In the genomic region with DNA sequence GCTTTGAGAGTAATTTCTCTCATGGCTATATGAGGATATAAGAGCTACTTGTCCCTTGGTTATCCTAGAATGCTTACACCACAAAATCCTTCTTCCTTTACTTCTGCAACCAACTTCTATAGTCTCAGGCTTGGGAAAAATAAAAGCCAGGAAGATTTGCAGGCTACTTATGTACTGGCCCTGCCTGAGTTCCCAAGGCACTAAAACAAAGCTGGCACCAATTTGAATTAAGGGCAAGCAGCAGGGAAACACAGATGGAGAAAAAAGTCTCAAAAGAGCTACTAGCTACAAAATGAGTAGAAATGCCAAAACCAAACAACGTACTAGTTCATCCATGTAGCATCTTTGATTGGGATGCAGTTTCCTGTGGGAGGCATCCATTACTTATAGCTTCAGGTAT, we compare ENCODE assay signal across 17 mouse cellular contexts.
A peak's percentile ranks its signal among the peaks of the same experiment; 100 is the strongest.
DNase-seq lines count a peak whose midpoint lies in the region; ATAC-seq and TF ChIP-seq lines count a peak whose summit lies in the region.
"Had no signal": no experiment of that assay in that cellular context is flagged by ENCODE, and none has a peak within 500 bp of the region (broad histone marks: within the 10 kb centered on the region; RNA-seq: fewer than 3 reads in every experiment).

No protein-coding gene starts in this region.

- H3K4me2 ChIP-seq in forebrain, embryonic 15.5 days (replicated peaks): no peak overlapping the region
- H3K4me2 ChIP-seq in forebrain, embryonic 12.5 days: no peak overlapping the region
- H3K4me2 ChIP-seq in forebrain, postnatal 0 days (ENCODE audit: low read depth): no peak overlapping the region
- no peak overlapping the region for H3K4me2 ChIP-seq in forebrain, embryonic 13.5 days
- H3K4me2 ChIP-seq: embryonic facial prominence, embryonic 12.5 days had no signal

- no peaks in the 10 kb centered on the region for H3K9me3 ChIP-seq in forebrain, embryonic 15.5 days
- no peaks in the 10 kb centered on the region for H3K9me3 ChIP-seq in forebrain, embryonic 12.5 days
- no peaks in the 10 kb centered on the region for H3K9me3 ChIP-seq in forebrain, postnatal 0 days (ENCODE audit: low read length)
- no peaks in the 10 kb centered on the region for H3K9me3 ChIP-seq in forebrain, embryonic 13.5 days (replicated peaks)
- H3K9me3 ChIP-seq: embryonic facial prominence, embryonic 10.5 days; embryonic facial prominence, embryonic 12.5 days had no signal

- H3K4me3 ChIP-seq in forebrain, embryonic 15.5 days: no peak overlapping the region
- H3K4me3 ChIP-seq in forebrain, embryonic 12.5 days (replicated peaks): no peak overlapping the region
- H3K4me3 ChIP-seq in forebrain, postnatal 0 days (ENCODE audit: low read depth, low read length): no peak overlapping the region
- no peak overlapping the region for H3K4me3 ChIP-seq in forebrain, embryonic 13.5 days
- H3K4me3 ChIP-seq: embryonic facial prominence, embryonic 10.5 days; embryonic facial prominence, embryonic 12.5 days had no signal

- TF ChIP-seq CTCF in forebrain, postnatal 0 days (IDR thresholded peaks at IDR 0.05; ENCODE audit: low read depth): no peak

- ATAC-seq in forebrain, embryonic 15.5 days (replicated peaks): no peak
- no peak for ATAC-seq in forebrain, embryonic 12.5 days (ENCODE audit: low FRiP score)
- peak; percentile 79 for ATAC-seq in forebrain, postnatal 0 days
- no peak for ATAC-seq in forebrain, embryonic 13.5 days

- no peaks in the 10 kb centered on the region for H3K27me3 ChIP-seq in forebrain, embryonic 15.5 days
- no peaks in the 10 kb centered on the region for H3K27me3 ChIP-seq in forebrain, embryonic 12.5 days
- H3K27me3 ChIP-seq in forebrain, postnatal 0 days (ENCODE audit: insufficient read depth, low read length): no peaks in the 10 kb centered on the region
- no peaks in the 10 kb centered on the region for H3K27me3 ChIP-seq in forebrain, embryonic 13.5 days
- H3K27me3 ChIP-seq: embryonic facial prominence, embryonic 12.5 days had no signal

- H3K36me3 ChIP-seq in forebrain, embryonic 15.5 days: no peaks in the 10 kb centered on the region
- H3K36me3 ChIP-seq in forebrain, embryonic 12.5 days (replicated peaks): no peaks in the 10 kb centered on the region
- no peaks in the 10 kb centered on the region for H3K36me3 ChIP-seq in forebrain, postnatal 0 days (ENCODE audit: insufficient read depth)
- H3K36me3 ChIP-seq in forebrain, embryonic 13.5 days (ENCODE audit: poor library complexity, severe bottlenecking): no peaks in the 10 kb centered on the region
- H3K36me3 ChIP-seq: embryonic facial prominence, embryonic 10.5 days; embryonic facial prominence, embryonic 12.5 days had no signal

- no peaks in the 10 kb centered on the region for H3K4me1 ChIP-seq in forebrain, embryonic 15.5 days
- H3K4me1 ChIP-seq in forebrain, embryonic 12.5 days: no peaks in the 10 kb centered on the region
- H3K4me1 ChIP-seq in forebrain, postnatal 0 days (ENCODE audit: insufficient read depth): 0 out of 2 replicates have a peak, but pooled peaks cover 4% of the 10 kb centered on the region
- H3K4me1 ChIP-seq in forebrain, embryonic 13.5 days: no peaks in the 10 kb centered on the region
- H3K4me1 ChIP-seq: embryonic facial prominence, embryonic 10.5 days; embryonic facial prominence, embryonic 12.5 days had no signal

- DNase-seq in forebrain, postnatal 0 days: peak; percentile 55
- peak; percentile 29 for DNase-seq in layer of hippocampus, adult 9-11 months
- DNase-seq in layer of hippocampus, adult 11-12 months (ENCODE audit: low spot score): no peak
- DNase-seq in heart, adult 9 months (ENCODE audit: low spot score in 2 of 2): no peak
- DNase-seq: adrenal gland, adult 2 months; adrenal gland, postnatal 10 days; adrenal gland, postnatal 25 days; cerebellum, adult 11-12 months; cerebellum, adult 2 months; cerebellum, adult 9-10 months; cerebellum, postnatal 10 days; cerebellum, postnatal 25 days had no signal

- 75% methylated on average over 1 of the region's 1 CpGs for WGBS in forebrain, embryonic 15.5 days
- 93% methylated on average over 1 of the region's 1 CpGs for WGBS in forebrain, embryonic 12.5 days
- 46% methylated on average over 1 of the region's 1 CpGs for WGBS in forebrain, postnatal 0 days
- 88% methylated on average over 1 of the region's 1 CpGs for WGBS in forebrain, embryonic 13.5 days

- H3K9ac ChIP-seq in forebrain, embryonic 15.5 days (replicated peaks): no peak overlapping the region
- no peak overlapping the region for H3K9ac ChIP-seq in forebrain, embryonic 12.5 days
- H3K9ac ChIP-seq in forebrain, postnatal 0 days: no peak overlapping the region
- H3K9ac ChIP-seq in forebrain, embryonic 13.5 days: no peak overlapping the region
- H3K9ac ChIP-seq: embryonic facial prominence, embryonic 12.5 days had no signal

- peak overlapping the region; percentile 50 for H3K27ac ChIP-seq in forebrain, embryonic 15.5 days (replicated peaks)
- H3K27ac ChIP-seq in forebrain, embryonic 12.5 days: no peak overlapping the region
- peak overlapping the region; percentile 35; the same call in 1 of the 2 replicates for H3K27ac ChIP-seq in forebrain, postnatal 0 days (ENCODE audit: low read depth, low read length)
- no peak overlapping the region for H3K27ac ChIP-seq in forebrain, embryonic 13.5 days
- H3K27ac ChIP-seq: embryonic facial prominence, embryonic 10.5 days; embryonic facial prominence, embryonic 12.5 days had no signal

Comparison
In these comparisons a context has a peak if more than half of its experiments do, and no peak if none do; other contexts are left out.
1. H3K27ac ChIP-seq: peak in forebrain, embryonic 15.5 days (single experiment) and forebrain, postnatal 0 days (single experiment); none in forebrain, embryonic 12.5 days (single experiment) and forebrain, embryonic 13.5 days (single experiment).
2. DNase-seq: peak in forebrain, postnatal 0 days (single experiment) and layer of hippocampus, adult 9-11 months (single experiment); none in layer of hippocampus, adult 11-12 months (single experiment) and heart, adult 9 months (0 of 2).